Mouse (Mus musculus) spleen, adult 2 months (tissue): ENCODE results near the gene Lgalsl. TPM values are rescaled to one million over a fixed set of nuclear protein-coding genes. Genes with fewer than 3 reads are reported as not detected.
A peak's percentile ranks its signal among the peaks of the same experiment; 100 is the strongest.

ENCODE experiments used
- DNase-seq, 2 experiments: peaks; one replicate each; pipeline versions ENCODE4 v3.0.0 to v3.0.0-alpha.2; 2012 to 2021; ENCODE audit warnings: low spot score in 2 of 2, low read depth in 1 of 2
- H3K27ac ChIP-seq: fragments of 200-500 bp; 2 replicates; pipeline ENCODE4 v1.5.1; 2012; ENCODE audit warnings: low read length, inconsistent platforms; ENCODE audit not compliant: insufficient read depth
- H3K27me3 ChIP-seq: fragments of 200-500 bp; 2 replicates; pipeline ENCODE4 v1.6.1; 2012; ENCODE audit warnings: mild to moderate bottlenecking, moderate library complexity, low read length, inconsistent platforms; ENCODE audit not compliant: control insufficient read depth, insufficient read depth
- H3K36me3 ChIP-seq: fragments of 200-500 bp; 2 replicates; pipeline ENCODE4 v1.6.1; 2012; ENCODE audit warnings: mild to moderate bottlenecking, low read length, inconsistent platforms; ENCODE audit not compliant: control insufficient read depth, insufficient read depth
- H3K4me1 ChIP-seq: fragments of 200-500 bp; 2 replicates; pipeline ENCODE4 v1.6.1; 2011; ENCODE audit warnings: inconsistent platforms; ENCODE audit not compliant: control insufficient read depth, insufficient read depth, insufficient read length
- H3K4me3 ChIP-seq: fragments of 200-500 bp; 2 replicates; pipeline ENCODE4 v1.5.1; 2011; ENCODE audit warnings: mild to moderate bottlenecking, inconsistent platforms; ENCODE audit not compliant: insufficient read depth, insufficient read length; ENCODE audit errors: extremely low read depth
- CTCF ChIP-seq: fragments of 200-500 bp; IDR thresholded peaks from 2 replicates; pipeline ENCODE4 v1.5.1; 2011; ENCODE audit warnings: mild to moderate bottlenecking, inconsistent platforms; ENCODE audit not compliant: insufficient read depth, insufficient read length, insufficient replicate concordance; ENCODE audit errors: extremely low read depth
- POLR2A ChIP-seq: fragments of 200-500 bp; IDR thresholded peaks from 2 replicates; pipeline ENCODE4 v1.6.1; 2011; ENCODE audit warnings: low read depth, low read length, inconsistent platforms
- WGBS: fragments of 180-500 bp; shearing (Covaris S2); methylation state at CpG from one replicate; pipeline ENCODE4 v1.1.7; 2018; 5-methylcytosine and 5-hydroxymethylcytosine counted together
- polyA plus RNA-seq: library from polyadenylated mRNA; depleted of rRNA; stranded (reverse); fragments of >200 nt; gene quantifications from 2 replicates; pipeline ENCODE4 v1.2.3, GENCODE M21; 2012

The Lgalsl gene
- polyA plus RNA-seq, 1 experiment, result 4.4 TPM

GRCm38 (mm10) chr11:20854032-20854741 is 23.3 kb upstream of the Lgalsl start:
- Histone ChIP-seq H3K4me3 (no peak overlapping the region), H3K4me1 (no peaks in the 10 kb centered on the region), H3K27ac (no peak overlapping the region), H3K27me3 (no peaks in the 10 kb centered on the region), H3K36me3 (no peaks in the 10 kb centered on the region)
- no peak for DNase-seq
- 86% methylated on average over 4 of the region's 4 CpGs for WGBS
- TF ChIP-seq CTCF, result no peak
- no peak for TF ChIP-seq POLR2A

GRCm38 (mm10) chr11:20850196-20850595 is 19.3 kb upstream of the Lgalsl start:
- H3K36me3 ChIP-seq, result no peaks in the 10 kb centered on the region
- no peak for TF ChIP-seq CTCF
- no peak for TF ChIP-seq POLR2A
- H3K4me1 ChIP-seq, result no peaks in the 10 kb centered on the region
- H3K27me3 ChIP-seq, result no peaks in the 10 kb centered on the region
- no peak for DNase-seq
- WGBS, result 93% methylated on average over 1 of the region's 1 CpGs
- no peak overlapping the region for H3K27ac ChIP-seq
- no peak overlapping the region for H3K4me3 ChIP-seq

- Histone ChIP-seq H3K4me3 (no peak overlapping the region), H3K27me3 (no peaks in the 10 kb centered on the region), H3K4me1 (no peaks in the 10 kb centered on the region), H3K27ac (no peak overlapping the region), H3K36me3 (no peaks in the 10 kb centered on the region)
- WGBS, result 89% methylated on average over 5 of the region's 5 CpGs
- DNase-seq, result no peak
- TF ChIP-seq POLR2A (no peak), CTCF (no peak)
These were observed 18.5 kb upstream of the Lgalsl start for GRCm38 (mm10) chr11:20849403-20849802.

- Histone ChIP-seq H3K27me3 (0 out of 2 replicates have a peak, but pooled peaks cover 2% of the 10 kb centered on the region), H3K4me3 (no peak overlapping the region), H3K36me3 (no peaks in the 10 kb centered on the region), H3K4me1 (no peaks in the 10 kb centered on the region), H3K27ac (no peak overlapping the region)
- no peak for TF ChIP-seq POLR2A
- WGBS, result 83% methylated on average over 5 of the region's 5 CpGs
- no peak for DNase-seq
These were observed 6.5 kb upstream of the Lgalsl start for GRCm38 (mm10) chr11:20837366-20837765.

GRCm38 (mm10) chr11:20831600-20832137 is 813 bp upstream of the Lgalsl start:
- H3K4me1 ChIP-seq, result no peaks in the 10 kb centered on the region; the same call in 1 of the 2 replicates
- H3K36me3 ChIP-seq, result no peaks in the 10 kb centered on the region
- no peak overlapping the region for H3K27ac ChIP-seq
- 22% methylated on average over 11 of the region's 11 CpGs for WGBS
- no peak for DNase-seq
- peak overlapping the region; percentile 60; the same call in 1 of the 2 replicates for H3K4me3 ChIP-seq
- peaks cover 7% of the 10 kb centered on the region for H3K27me3 ChIP-seq
- TF ChIP-seq POLR2A (no peak), CTCF (no peak)

GRCm38 (mm10) chr11:20829993-20830685 is 717 bp downstream of the Lgalsl start:
- Histone ChIP-seq H3K27me3 (peaks cover 7% of the 10 kb centered on the region), H3K36me3 (no peaks in the 10 kb centered on the region), H3K4me3 (peak overlapping the region; percentile 60), H3K27ac (no peak overlapping the region), H3K4me1 (no peaks in the 10 kb centered on the region; the same call in 1 of the 2 replicates)
- no peak for TF ChIP-seq POLR2A
- TF ChIP-seq CTCF, result no peak
- 28% methylated on average over 23 of the region's 23 CpGs for WGBS
- DNase-seq, result no peak
